Mouse (Mus musculus) heart, postnatal 0 days (tissue): ENCODE results near the gene Epb41l4b. TPM values are rescaled to one million over a fixed set of nuclear protein-coding genes. Genes with fewer than 3 reads are reported as not detected.

Source experiments
- ATAC-seq: fragments of 200-750 bp; cut with Nextera tagmentation; 2 replicates; pipeline ENCODE4 v1.8.0; 2017; ENCODE audit warnings: low read depth, moderate number of reproducible peaks, moderate library complexity; ENCODE audit not compliant: insufficient read depth
- DNase-seq: peaks from one replicate; pipeline ENCODE4 v3.0.0-alpha.2; 2016; ENCODE audit warnings: low spot score
- H3K27ac ChIP-seq: fragments of 300-500 bp; sonication (generic); 2 replicates; pipeline ENCODE4 v1.5.1; 2014; ENCODE audit warnings: low read depth, mild to moderate bottlenecking
- H3K27me3 ChIP-seq: fragments of 300-500 bp; sonication (generic); 2 replicates; pipeline ENCODE4 v1.6.1; 2014; ENCODE audit warnings: low read length, mixed read lengths; ENCODE audit not compliant: control insufficient read depth, insufficient read depth
- H3K36me3 ChIP-seq: fragments of 300-500 bp; sonication (generic); replicated peaks from 2 replicates; pipeline ENCODE4 v1.6.1; 2014; ENCODE audit warnings: low read length, mixed read lengths; ENCODE audit not compliant: control insufficient read depth, insufficient read depth
- H3K4me1 ChIP-seq: fragments of 300-500 bp; sonication (generic); 2 replicates; pipeline ENCODE4 v1.6.1; 2014; ENCODE audit warnings: antibody characterized with exemption; ENCODE audit not compliant: control insufficient read depth, insufficient read depth
- H3K4me2 ChIP-seq: fragments of 300-500 bp; sonication (generic); 2 replicates; pipeline ENCODE4 v1.6.1; 2014; ENCODE audit warnings: low read depth, mild to moderate bottlenecking, low read length, moderate library complexity
- H3K4me3 ChIP-seq: fragments of 300-500 bp; sonication (generic); 2 replicates; pipeline ENCODE4 v1.5.1; 2014; ENCODE audit warnings: low read depth, low read length
- H3K9ac ChIP-seq: fragments of 300-500 bp; sonication (generic); replicated peaks from 2 replicates; pipeline ENCODE4 v1.6.1; 2014; ENCODE audit warnings: low read depth, low read length, mixed read lengths
- H3K9me3 ChIP-seq: fragments of 300-500 bp; sonication (generic); replicated peaks from 2 replicates; pipeline ENCODE4 v1.6.1; 2016; ENCODE audit warnings: low read length; ENCODE audit not compliant: control insufficient read depth
- CTCF ChIP-seq: IDR thresholded peaks from 2 replicates; pipeline ENCODE4 v1.5.1; 2016; ENCODE audit warnings: antibody characterized with exemption, control low read depth, low read depth
- EP300 ChIP-seq: IDR thresholded peaks from 2 replicates; pipeline ENCODE4 v1.6.1; 2016; ENCODE audit warnings: antibody characterized with exemption, low read depth
- WGBS: fragments of 180-500 bp; shearing (Covaris S2); extraction: QIAGEN DNeasy Blood & Tissue Kit; methylation state at CpG from one replicate; pipeline ENCODE4 v1.1.7; 2014; 5-methylcytosine and 5-hydroxymethylcytosine counted together
- polyA plus RNA-seq: library from polyadenylated mRNA; unstranded; fragments of >200 nt; fragmentation: Nextera tagmentation; extraction: Ambion mirVana; gene quantifications from 2 replicates; pipeline ENCODE4 v1.2.1, GENCODE M21; 2015
- total RNA-seq: library from RNA; depleted of rRNA; stranded (reverse); fragments of >200 nt; gene quantifications from 2 replicates; pipeline ENCODE4 v1.2.3, GENCODE M21; 2014; ENCODE audit warnings: low replicate concordance

Epb41l4b gene
- total and polyA plus RNA-seq, 2 experiments from 2014 or later = 0.19 to 0.37 TPM

DNA sequence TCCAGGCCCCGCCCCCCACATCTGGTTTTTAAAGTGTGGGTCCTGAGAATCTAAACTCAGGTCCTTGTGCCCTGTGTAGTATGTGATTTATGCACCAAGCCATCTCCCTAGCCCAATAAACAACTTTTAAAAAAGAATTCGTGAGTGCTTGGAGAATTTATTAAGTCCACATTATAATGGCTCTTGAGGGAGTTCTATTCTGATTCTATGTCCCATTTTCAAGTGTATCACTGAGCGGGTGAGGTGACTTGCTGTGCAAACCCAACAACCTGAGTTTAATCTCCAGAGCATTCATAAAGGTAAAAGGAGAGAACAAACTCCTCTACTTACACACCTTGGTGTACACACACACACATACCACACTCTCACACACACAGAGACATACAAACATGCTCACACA lies 25.4 kb upstream of the Epb41l4b start:
- H3K4me2 ChIP-seq = no peak overlapping the region
- H3K36me3 ChIP-seq = no peaks in the 10 kb centered on the region
- no peaks in the 10 kb centered on the region for H3K9me3 ChIP-seq
- no peak overlapping the region for H3K9ac ChIP-seq
- TF ChIP-seq CTCF (no peak), EP300 (no peak)
- 86% methylated on average over 3 of the region's 3 CpGs for WGBS
- H3K27me3 ChIP-seq = no peaks in the 10 kb centered on the region
- H3K27ac ChIP-seq = no peak overlapping the region
- DNase-seq (no peak), ATAC-seq (no peak)
- no peak overlapping the region for H3K4me3 ChIP-seq
- H3K4me1 ChIP-seq = peaks cover 7% of the 10 kb centered on the region; the same call in 1 of the 2 replicates

- no peak overlapping the region for H3K4me2 ChIP-seq
- H3K36me3 ChIP-seq = no peaks in the 10 kb centered on the region
- no peak for TF ChIP-seq EP300
- no peak for TF ChIP-seq CTCF
- H3K9me3 ChIP-seq = no peaks in the 10 kb centered on the region
- peaks cover 7% of the 10 kb centered on the region; the same call in 1 of the 2 replicates for H3K4me1 ChIP-seq
- no peak overlapping the region for H3K9ac ChIP-seq
- H3K27ac ChIP-seq = no peak overlapping the region
- 22% methylated on average over 1 of the region's 1 CpGs for WGBS
- H3K4me3 ChIP-seq = no peak overlapping the region
- DNase-seq (no peak), ATAC-seq (no peak)
- no peaks in the 10 kb centered on the region for H3K27me3 ChIP-seq
These were observed 25.0 kb upstream of the Epb41l4b start for GRCm38 (mm10) chr4:57168277-57168676.

- no peaks in the 10 kb centered on the region for H3K36me3 ChIP-seq
- WGBS = 61% methylated on average over 12 of the region's 12 CpGs
- H3K9ac ChIP-seq = no peak overlapping the region
- H3K4me2 ChIP-seq = no peak overlapping the region
- no peaks in the 10 kb centered on the region for H3K9me3 ChIP-seq
- TF ChIP-seq CTCF (peak; percentile 13; the same call in 1 of the 2 replicates), EP300 (no peak)
- no peak overlapping the region for H3K27ac ChIP-seq
- H3K4me1 ChIP-seq = peaks cover 7% of the 10 kb centered on the region; the same call in 1 of the 2 replicates
- DNase-seq (no peak), ATAC-seq (no peak)
- no peak overlapping the region for H3K4me3 ChIP-seq
- H3K27me3 ChIP-seq = no peaks in the 10 kb centered on the region
These were observed 24.0 kb upstream of the Epb41l4b start for GRCm38 (mm10) chr4:57166922-57167870.

DNA sequence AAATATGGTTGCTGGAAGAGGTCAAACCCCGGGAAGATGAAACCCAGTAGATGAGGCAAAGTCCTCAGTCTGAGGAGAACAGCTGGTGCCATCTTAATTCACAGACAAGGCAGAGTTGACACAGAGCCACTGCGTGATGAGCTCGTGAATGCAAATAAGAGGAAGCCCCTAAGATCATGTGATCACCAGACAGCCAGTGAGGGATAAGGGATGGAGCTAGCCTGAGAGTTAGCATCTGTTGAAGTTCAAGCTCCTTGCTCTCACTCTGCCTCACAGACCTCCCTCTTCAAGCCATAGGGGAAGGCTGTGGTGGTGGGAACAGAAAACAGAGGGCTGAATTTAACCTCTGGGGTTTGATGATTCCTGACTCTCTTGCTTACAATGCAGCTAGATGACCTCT lies 22.4 kb upstream of the Epb41l4b start:
- 59% methylated on average over 3 of the region's 3 CpGs for WGBS
- Histone ChIP-seq H3K36me3 (no peaks in the 10 kb centered on the region), H3K9ac (no peak overlapping the region), H3K27ac (no peak overlapping the region), H3K4me1 (no peaks in the 10 kb centered on the region), H3K4me3 (no peak overlapping the region), H3K27me3 (no peaks in the 10 kb centered on the region), H3K9me3 (no peaks in the 10 kb centered on the region), H3K4me2 (no peak overlapping the region)
- DNase-seq = no peak
- ATAC-seq = no peak
- TF ChIP-seq EP300 (no peak), CTCF (no peak)

GRCm38 (mm10) chr4:57164578-57165210 lies 21.5 kb upstream of the Epb41l4b start:
- 84% methylated on average over 9 of the region's 9 CpGs for WGBS
- no peak overlapping the region for H3K9ac ChIP-seq
- no peak overlapping the region for H3K4me2 ChIP-seq
- no peak for TF ChIP-seq CTCF
- TF ChIP-seq EP300 = no peak
- H3K36me3 ChIP-seq = no peaks in the 10 kb centered on the region
- H3K27ac ChIP-seq = no peak overlapping the region
- H3K9me3 ChIP-seq = no peaks in the 10 kb centered on the region
- ATAC-seq (no peak), DNase-seq (no peak)
- no peaks in the 10 kb centered on the region for H3K27me3 ChIP-seq
- H3K4me3 ChIP-seq = no peak overlapping the region
- no peaks in the 10 kb centered on the region for H3K4me1 ChIP-seq
